Mouse (Mus musculus) urinary bladder, adult 18-20 months (tissue): ENCODE results near the gene Adamtsl1.

Experiments
- DNase-seq, 2 experiments: peaks; one replicate each; pipeline ENCODE4 v3.0.0; 2022; ENCODE audit warnings: low spot score in 2 of 2, mixed read lengths in 2 of 2

Adamtsl1 gene

GRCm38 (mm10) chr4:85669735-85670134 is 155.8 kb downstream of the Adamtsl1 start:
- no peak for DNase-seq

- DNase-seq = no peak
Measured at GRCm38 (mm10) chr4:85672290-85672689, 158.3 kb downstream of the Adamtsl1 start.

GRCm38 (mm10) chr4:85677621-85678020 is 163.6 kb downstream of the Adamtsl1 start:
- DNase-seq = peak in 1 of 2 experiments; percentile 7

- no peak for DNase-seq
Measured at GRCm38 (mm10) chr4:85686160-85686559, 172.2 kb downstream of the Adamtsl1 start.

GRCm38 (mm10) chr4:85695237-85695636 is 181.3 kb downstream of the Adamtsl1 start:
- DNase-seq = no peak

- DNase-seq = no peak
Measured at GRCm38 (mm10) chr4:85707352-85708057, 193.5 kb downstream of the Adamtsl1 start.

GRCm38 (mm10) chr4:85709636-85710035 is 195.7 kb downstream of the Adamtsl1 start:
- DNase-seq = no peak

- no peak for DNase-seq
Measured at GRCm38 (mm10) chr4:85724999-85725398, 211.0 kb downstream of the Adamtsl1 start.

- DNase-seq = no peak
Measured at GRCm38 (mm10) chr4:85727731-85728130, 213.8 kb downstream of the Adamtsl1 start.

- no peak for DNase-seq
Measured at GRCm38 (mm10) chr4:85728416-85728815, 214.4 kb downstream of the Adamtsl1 start.

GRCm38 (mm10) chr4:85740478-85740877 is 226.5 kb downstream of the Adamtsl1 start:
- no peak for DNase-seq

- DNase-seq = no peak
Measured at GRCm38 (mm10) chr4:85741825-85742391, 227.9 kb downstream of the Adamtsl1 start.

GRCm38 (mm10) chr4:85743427-85743826 is 229.5 kb downstream of the Adamtsl1 start:
- DNase-seq = no peak

GRCm38 (mm10) chr4:85762684-85763083 is 248.7 kb downstream of the Adamtsl1 start:
- DNase-seq = no peak

- no peak for DNase-seq
Measured at GRCm38 (mm10) chr4:85763161-85764014, 249.4 kb downstream of the Adamtsl1 start.

GRCm38 (mm10) chr4:85764015-85764450 is 250.1 kb downstream of the Adamtsl1 start:
- DNase-seq = no peak

- no peak for DNase-seq
Measured at GRCm38 (mm10) chr4:85764476-85764875, 250.5 kb downstream of the Adamtsl1 start.

GRCm38 (mm10) chr4:85767666-85768065 is 253.7 kb downstream of the Adamtsl1 start:
- no peak for DNase-seq

- no peak for DNase-seq
Measured at GRCm38 (mm10) chr4:85768107-85768506, 254.1 kb downstream of the Adamtsl1 start.

- DNase-seq = no peak
Measured at GRCm38 (mm10) chr4:85782511-85782910, 268.5 kb downstream of the Adamtsl1 start.

GRCm38 (mm10) chr4:85783768-85784379 is 269.9 kb downstream of the Adamtsl1 start:
- DNase-seq = no peak

GRCm38 (mm10) chr4:85784428-85784827 is 270.5 kb downstream of the Adamtsl1 start:
- DNase-seq = no peak
